Mouse (Mus musculus): Measurements from ENCODE around the gene Zdhhc14.

- TF ChIP-seq CTCF (conservative IDR thresholded peaks at IDR 0.05; ENCODE audit: low read length) (no peak), NANOG (IDR thresholded peaks at IDR 0.05; ENCODE audit: borderline replicate concordance, low read length) (no peak), POU5F1 (IDR thresholded peaks at IDR 0.05; ENCODE audit: borderline replicate concordance, low read length) (no peak)
These were observed 25.2 kb upstream of the Zdhhc14 start for GRCm38 (mm10) chr17:5467177-5467576.

All from E14TG2a.4 (cell line).